Mouse (Mus musculus) hindbrain, embryonic 14.5 days (tissue): Measurements from ENCODE around the gene Dand5. TPM values are rescaled to one million over a fixed set of nuclear protein-coding genes. Genes with fewer than 3 reads are reported as not detected.
A peak's percentile ranks its signal among the peaks of the same experiment; 100 is the strongest.

Source experiments
- ATAC-seq: fragments of 200-750 bp; cut with Nextera tagmentation; 2 replicates; pipeline ENCODE4 v1.8.0; 2017; ENCODE audit warnings: moderate number of reproducible peaks, mild to moderate bottlenecking, moderate TSS enrichment, moderate library complexity; ENCODE audit not compliant: low FRiP score
- DNase-seq: peaks from one replicate; pipeline ENCODE4 v3.0.0-alpha.2; 2015; ENCODE audit warnings: low spot score
- H3K27ac ChIP-seq: fragments of 300-500 bp; sonication (generic); 2 replicates; pipeline ENCODE4 v1.5.1; 2014; ENCODE audit warnings: mild to moderate bottlenecking, moderate library complexity
- H3K27me3 ChIP-seq: fragments of 300-500 bp; sonication (generic); 2 replicates; pipeline ENCODE4 v1.6.1; 2014; ENCODE audit warnings: mild to moderate bottlenecking, low read length, mixed read lengths; ENCODE audit not compliant: control insufficient read depth, insufficient read depth
- H3K36me3 ChIP-seq: fragments of 300-500 bp; sonication (generic); replicated peaks from 2 replicates; pipeline ENCODE4 v1.6.1; 2014; ENCODE audit not compliant: control insufficient read depth, insufficient read depth
- H3K4me1 ChIP-seq: fragments of 300-500 bp; sonication (generic); replicated peaks from 2 replicates; pipeline ENCODE4 v1.6.1; 2014; ENCODE audit warnings: antibody characterized with exemption, low read length, mixed read lengths; ENCODE audit not compliant: control insufficient read depth, insufficient read depth
- H3K4me2 ChIP-seq: fragments of 300-500 bp; sonication (generic); replicated peaks from 2 replicates; pipeline ENCODE4 v1.6.1; 2014; ENCODE audit warnings: mild to moderate bottlenecking, moderate library complexity
- H3K4me3 ChIP-seq: fragments of 300-500 bp; sonication (generic); replicated peaks from 2 replicates; pipeline ENCODE4 v1.5.1; 2014; ENCODE audit warnings: mild to moderate bottlenecking, low read length
- H3K9ac ChIP-seq: fragments of 300-500 bp; sonication (generic); 2 replicates; pipeline ENCODE4 v1.6.1; 2014
- H3K9me3 ChIP-seq: fragments of 300-500 bp; sonication (generic); 2 replicates; pipeline ENCODE4 v1.6.1; 2016; ENCODE audit warnings: low read length; ENCODE audit not compliant: control insufficient read depth
- WGBS: fragments of 180-500 bp; shearing (Covaris S2); extraction: QIAGEN DNeasy Blood & Tissue Kit; methylation state at CpG from one replicate; pipeline ENCODE4 v1.1.7; 2014; 5-methylcytosine and 5-hydroxymethylcytosine counted together
- microRNA-seq: library from miRNA; unstranded; fragments of <30 nt; microRNA quantifications from one replicate; pipeline ENCODE4, GENCODE M21; 2016
- polyA plus RNA-seq: library from polyadenylated mRNA; unstranded; fragments of >200 nt; fragmentation: Nextera tagmentation; extraction: Ambion mirVana; gene quantifications from 2 replicates; pipeline ENCODE4 v1.2.1, GENCODE M21; 2014

The Dand5 gene
- polyA plus RNA-seq, 1 experiment from 2014 or later: 14.6 TPM

- Histone ChIP-seq H3K27me3 (peaks cover 80% of the 10 kb centered on the region), H3K4me1 (peaks cover 24% of the 10 kb centered on the region)
- 89% methylated on average over 14 of the region's 14 CpGs for WGBS
These were observed 54.1 kb downstream of the Dand5 start for GRCm38 (mm10) chr8:84768343-84769095.

GRCm38 (mm10) chr8:84767221-84767620 lies 55.4 kb downstream of the Dand5 start:
- no peak for DNase-seq
- Histone ChIP-seq H3K27me3 (peaks cover 77% of the 10 kb centered on the region), H3K4me3 (no peak overlapping the region), H3K4me1 (peaks cover 24% of the 10 kb centered on the region), H3K27ac (no peak overlapping the region), H3K9ac (no peak overlapping the region), H3K4me2 (no peak overlapping the region; the same call in 1 of the 2 replicates), H3K9me3 (no peaks in the 10 kb centered on the region), H3K36me3 (no peaks in the 10 kb centered on the region)
- WGBS: 71% methylated on average over 10 of the region's 10 CpGs
- no peak for ATAC-seq

More at GRCm38 (mm10) chr8:84768343-84769095, 54.1 kb downstream of the Dand5 start:
- no peak for DNase-seq
- Histone ChIP-seq H3K27ac (no peak overlapping the region), H3K9ac (0 out of 2 replicates have a peak overlapping the region, but pooled peaks have one; percentile 6), H3K9me3 (no peaks in the 10 kb centered on the region), H3K4me3 (peak overlapping the region; percentile 27; the same call in 1 of the 2 replicates), H3K36me3 (no peaks in the 10 kb centered on the region), H3K4me2 (peak overlapping the region; percentile 48)
- ATAC-seq: no peak

GRCm38 (mm10) chr8:84766422-84766821 lies 56.2 kb downstream of the Dand5 start:
- H3K27ac ChIP-seq: 0 out of 2 replicates have a peak overlapping the region, but pooled peaks have one; percentile 18
- no peaks in the 10 kb centered on the region for H3K36me3 ChIP-seq
- WGBS: 45% methylated on average over 9 of the region's 9 CpGs
- ATAC-seq: no peak
- DNase-seq: no peak
- H3K27me3 ChIP-seq: peaks cover 77% of the 10 kb centered on the region
- no peak overlapping the region for H3K4me3 ChIP-seq
- H3K4me1 ChIP-seq: peaks cover 24% of the 10 kb centered on the region
- H3K4me2 ChIP-seq: peak overlapping the region; percentile 29
- no peaks in the 10 kb centered on the region for H3K9me3 ChIP-seq
- H3K9ac ChIP-seq: no peak overlapping the region

GRCm38 (mm10) chr8:84765629-84766028 lies 57.0 kb downstream of the Dand5 start:
- peak overlapping the region; percentile 28; the same call in 1 of the 2 replicates for H3K9ac ChIP-seq
- WGBS: 7% methylated on average over 10 of the region's 10 CpGs
- H3K4me3 ChIP-seq: no peak overlapping the region
- H3K27ac ChIP-seq: peak overlapping the region; percentile 18; the same call in 1 of the 2 replicates
- peaks cover 30% of the 10 kb centered on the region for H3K4me1 ChIP-seq
- H3K9me3 ChIP-seq: no peaks in the 10 kb centered on the region
- ATAC-seq (no peak), DNase-seq (no peak)
- peak overlapping the region; percentile 29 for H3K4me2 ChIP-seq
- H3K36me3 ChIP-seq: no peaks in the 10 kb centered on the region
- H3K27me3 ChIP-seq: peaks cover 69% of the 10 kb centered on the region

Small RNA genes within 50 kb of the gene (microRNA-seq; reads per million reads assigned to microRNA genes)
- gene Mir7069: 2.6 reads per million, percentile 9 among the genes with 10 or more reads in this experiment

Other genes with a start within 250 kb of the Dand5 start
- 17.4 and 20.1 TPM in 2 replicates for gene Ier2, start 160.0 kb downstream of the Dand5 start, polyA plus RNA-seq
- 55.2 and 62.1 TPM in 2 replicates for gene Trmt1, start 136.5 kb downstream of the Dand5 start, polyA plus RNA-seq
- 17.8 and 18.1 TPM in 2 replicates for gene Nacc1, start 135.0 kb downstream of the Dand5 start, polyA plus RNA-seq
- gene Lyl1, start 121.4 kb downstream of the Dand5 start, polyA plus RNA-seq: 3.8 and 5.1 TPM in 2 replicates
- 0.55 and 0.71 TPM in 2 replicates for gene G430095P16Rik, start 99.8 kb downstream of the Dand5 start, polyA plus RNA-seq
- 78.8 and 82.4 TPM in 2 replicates for gene Nfix, start 22.5 kb downstream of the Dand5 start, polyA plus RNA-seq
- gene Gadd45gip1, start 8.7 kb upstream of the Dand5 start, polyA plus RNA-seq: 35.0 and 37.4 TPM in 2 replicates
- gene Rad23a, start 17.8 kb upstream of the Dand5 start, polyA plus RNA-seq: 75.7 and 81.1 TPM in 2 replicates
- 574 and 709 TPM in 2 replicates for gene Calr, start 24.1 kb upstream of the Dand5 start, polyA plus RNA-seq
- gene Farsa, start 34.2 kb upstream of the Dand5 start, polyA plus RNA-seq: 87.8 and 93.4 TPM in 2 replicates
- 27.7 and 32.5 TPM in 2 replicates for gene Syce2, start 49.3 kb upstream of the Dand5 start, polyA plus RNA-seq
- 25.6 and 29.8 TPM in 2 replicates for gene Gcdh, start 71.1 kb upstream of the Dand5 start, polyA plus RNA-seq
- gene Klf1, start 79.1 kb upstream of the Dand5 start, polyA plus RNA-seq: 0.70 and 0.91 TPM in 2 replicates
- 3.3 and 6.0 TPM in 2 replicates for gene Dnase2a, start 85.7 kb upstream of the Dand5 start, polyA plus RNA-seq
- gene Mast1, start 114.5 kb upstream of the Dand5 start, polyA plus RNA-seq: 69.7 and 76.5 TPM in 2 replicates
- 1.1 and 1.8 TPM in 2 replicates for gene Rtbdn, start 124.2 kb upstream of the Dand5 start, polyA plus RNA-seq
- not detected in 2 replicates for gene Gm49661, start 146.6 kb upstream of the Dand5 start, polyA plus RNA-seq
- gene Prdx2, start 146.8 kb upstream of the Dand5 start, polyA plus RNA-seq: 1,143 and 1,221 TPM in 2 replicates
- 47.8 and 48.4 TPM in 2 replicates for gene Rnaseh2a, start 146.9 kb upstream of the Dand5 start, polyA plus RNA-seq
- gene Junb, start 155.9 kb upstream of the Dand5 start, polyA plus RNA-seq: 6.0 and 6.2 TPM in 2 replicates
- gene Hook2, start 167.8 kb upstream of the Dand5 start, polyA plus RNA-seq: 24.6 and 27.3 TPM in 2 replicates
- not detected in 2 replicates for gene Best2, start 191.7 kb upstream of the Dand5 start, polyA plus RNA-seq
- gene Asna1, start 202.5 kb upstream of the Dand5 start, polyA plus RNA-seq: 121 and 137 TPM in 2 replicates
- 162 and 165 TPM in 2 replicates for gene Trir, start 204.0 kb upstream of the Dand5 start, polyA plus RNA-seq
- 42.4 and 46.4 TPM in 2 replicates for gene Tnpo2, start 214.1 kb upstream of the Dand5 start, polyA plus RNA-seq
- 63.0 and 68.9 TPM in 2 replicates for gene Fbxw9, start 237.2 kb upstream of the Dand5 start, polyA plus RNA-seq
- 1.4 TPM in 1 of 2 replicates, not detected in the other for gene Gm5741, start 245.2 kb upstream of the Dand5 start, polyA plus RNA-seq
- 105 and 113 TPM in 2 replicates for gene Dhps, start 248.9 kb upstream of the Dand5 start, polyA plus RNA-seq